Mouse (Mus musculus): ENCODE measurements around the gene Trp53rka.

DNA sequence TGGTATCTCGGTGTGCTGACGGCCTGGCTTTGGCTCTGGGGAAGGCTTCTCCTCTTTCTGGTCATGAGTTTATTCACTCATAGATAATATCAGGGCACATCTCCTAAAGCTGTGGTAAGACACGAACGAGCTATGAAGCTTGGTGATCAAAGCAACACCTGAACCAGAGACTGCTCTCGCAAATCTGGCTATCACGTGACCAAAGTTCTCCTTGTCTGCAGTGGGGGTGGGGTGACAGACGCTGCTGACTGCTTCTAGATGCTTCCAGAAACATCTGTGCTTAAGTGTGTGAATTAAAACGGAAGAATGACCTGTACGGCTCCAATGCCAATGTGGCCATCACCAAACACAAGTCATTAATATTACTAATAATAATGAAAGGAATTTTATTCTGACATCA lies 16.6 kb upstream of the Trp53rka start:
- TF ChIP-seq CTCF (conservative IDR thresholded peaks at IDR 0.05; ENCODE audit: low read length): no peak
- no peak for TF ChIP-seq POU5F1 (IDR thresholded peaks at IDR 0.05; ENCODE audit: borderline replicate concordance, low read length)

Measured in E14TG2a.4 (cell line).